Mouse (Mus musculus) embryo, embryonic 9.5 days (tissue): ENCODE data around the gene Zfp423.

ENCODE experiments used
- DNase-seq: peaks from one replicate; pipeline ENCODE4 v3.0.0-alpha.2; 2017; ENCODE audit errors: extremely low spot score

Gene Zfp423

DNA sequence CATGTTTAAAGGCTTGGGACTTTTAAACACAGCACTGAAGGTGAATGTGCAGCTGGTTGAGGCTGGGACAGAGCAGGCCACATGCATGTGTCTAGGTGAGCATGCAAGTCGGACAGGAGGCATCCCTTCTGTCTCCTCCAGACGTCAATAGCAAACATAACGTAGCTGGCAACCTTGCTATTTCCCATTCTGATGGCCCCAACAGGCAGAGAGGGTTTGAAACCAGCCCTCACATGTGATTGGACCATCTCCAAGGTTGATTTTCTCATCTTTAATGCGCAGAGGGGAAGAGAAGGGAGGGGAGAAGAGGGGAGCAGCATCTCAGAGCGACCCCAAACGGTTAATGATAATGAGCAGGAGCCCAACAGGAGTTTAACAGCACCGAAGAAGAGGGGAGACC is 123.5 kb downstream of the Zfp423 start:
- no peak for DNase-seq

DNA sequence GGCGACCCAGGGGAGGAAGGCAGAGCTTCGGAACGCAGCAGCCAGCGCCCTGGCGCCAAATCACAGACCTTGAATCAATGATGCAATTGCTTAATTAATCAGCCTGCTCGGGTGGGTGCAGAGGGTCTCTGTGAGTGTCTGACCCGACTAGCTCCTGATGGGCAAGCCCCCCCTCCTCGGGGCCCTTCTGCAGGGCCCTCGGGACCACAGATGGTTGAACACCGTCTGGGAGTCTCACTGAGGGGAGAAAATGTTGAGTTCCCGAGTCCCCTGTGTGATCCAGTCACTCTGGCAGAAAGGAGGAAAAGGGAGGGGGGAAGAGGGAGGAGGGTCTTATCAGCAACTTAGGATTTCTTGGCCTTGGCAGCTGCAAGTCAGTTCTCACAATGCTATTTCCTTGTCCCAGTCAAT is 124.0 kb downstream of the Zfp423 start:
- peak; percentile 61 for DNase-seq

DNA sequence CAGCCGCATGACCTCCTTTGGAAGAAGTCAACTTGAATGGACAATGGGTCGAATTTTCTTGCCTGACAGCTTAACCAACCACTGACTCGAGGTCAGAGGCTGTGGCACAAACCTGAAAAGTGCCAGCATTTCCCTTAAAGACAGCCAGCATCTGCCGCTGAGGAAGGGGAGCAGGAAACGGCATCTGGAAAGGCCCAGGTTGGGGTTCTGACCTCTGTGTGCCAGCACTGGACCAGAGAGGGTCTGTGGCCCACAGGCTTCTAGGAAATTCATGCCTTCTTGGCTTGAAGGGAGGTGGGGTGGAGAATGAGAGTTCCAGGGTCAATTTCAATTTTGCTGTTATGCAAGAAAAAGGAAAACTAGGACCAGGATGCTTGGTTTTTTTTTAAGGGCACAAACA is 124.7 kb downstream of the Zfp423 start:
- peak; percentile 39 for DNase-seq

DNA sequence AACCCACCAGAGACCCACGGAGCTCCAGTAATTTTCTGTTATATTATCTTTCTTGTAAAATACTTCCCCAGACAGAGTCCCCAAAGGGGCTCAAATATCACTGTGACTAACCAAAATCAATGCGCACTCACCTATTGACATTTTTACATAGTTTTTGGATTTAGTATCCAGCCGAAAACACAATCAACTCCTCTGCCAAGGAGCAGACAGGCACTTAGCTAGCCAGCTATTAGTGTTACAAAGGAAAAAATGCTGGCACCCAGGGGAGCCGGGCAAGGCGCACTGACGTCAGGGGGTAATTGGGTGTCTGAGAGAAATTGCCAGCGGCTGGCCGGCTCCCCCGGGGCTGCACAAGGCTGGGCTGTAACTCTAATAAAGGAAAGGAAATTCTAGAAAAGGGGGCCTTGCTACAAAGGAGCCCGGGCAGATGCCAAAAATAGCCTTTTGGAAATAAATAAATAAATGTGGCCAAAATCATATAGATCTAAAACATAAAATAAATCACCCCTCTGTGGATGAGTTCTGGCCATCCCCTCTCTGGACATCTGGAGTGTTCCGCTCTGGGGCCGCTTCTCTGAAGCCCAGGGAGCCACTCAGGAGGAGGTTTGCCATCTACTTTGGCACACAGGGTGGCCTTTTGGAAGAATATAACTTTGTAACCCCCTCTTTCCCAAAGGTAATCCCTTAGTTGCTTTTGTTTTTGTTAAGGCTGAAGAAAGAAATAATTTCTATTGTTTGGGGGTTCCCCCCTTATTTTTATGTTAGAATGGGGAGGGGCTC is 125.4 kb downstream of the Zfp423 start:
- DNase-seq, result no peak

DNA sequence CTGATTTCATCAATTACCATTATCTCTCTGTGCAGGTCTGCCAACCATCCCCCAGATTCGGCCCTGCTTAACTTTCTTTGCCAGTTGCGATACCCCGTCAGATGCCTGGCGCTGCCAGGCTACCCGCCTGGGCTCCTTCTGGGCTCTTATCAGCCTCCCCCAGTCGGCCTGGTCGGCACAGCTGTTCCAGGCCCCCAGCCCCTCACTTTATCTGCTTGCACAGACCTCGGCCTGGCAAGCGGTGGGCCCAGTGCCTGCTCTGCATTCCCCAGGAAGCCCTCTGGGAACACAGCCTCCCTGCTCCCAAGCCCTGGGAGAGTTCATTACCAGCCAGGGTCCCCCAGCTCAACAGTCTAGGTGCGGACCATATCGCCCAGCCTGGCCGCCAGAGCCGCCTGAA is 126.1 kb downstream of the Zfp423 start:
- peak; percentile 38 for DNase-seq

DNA sequence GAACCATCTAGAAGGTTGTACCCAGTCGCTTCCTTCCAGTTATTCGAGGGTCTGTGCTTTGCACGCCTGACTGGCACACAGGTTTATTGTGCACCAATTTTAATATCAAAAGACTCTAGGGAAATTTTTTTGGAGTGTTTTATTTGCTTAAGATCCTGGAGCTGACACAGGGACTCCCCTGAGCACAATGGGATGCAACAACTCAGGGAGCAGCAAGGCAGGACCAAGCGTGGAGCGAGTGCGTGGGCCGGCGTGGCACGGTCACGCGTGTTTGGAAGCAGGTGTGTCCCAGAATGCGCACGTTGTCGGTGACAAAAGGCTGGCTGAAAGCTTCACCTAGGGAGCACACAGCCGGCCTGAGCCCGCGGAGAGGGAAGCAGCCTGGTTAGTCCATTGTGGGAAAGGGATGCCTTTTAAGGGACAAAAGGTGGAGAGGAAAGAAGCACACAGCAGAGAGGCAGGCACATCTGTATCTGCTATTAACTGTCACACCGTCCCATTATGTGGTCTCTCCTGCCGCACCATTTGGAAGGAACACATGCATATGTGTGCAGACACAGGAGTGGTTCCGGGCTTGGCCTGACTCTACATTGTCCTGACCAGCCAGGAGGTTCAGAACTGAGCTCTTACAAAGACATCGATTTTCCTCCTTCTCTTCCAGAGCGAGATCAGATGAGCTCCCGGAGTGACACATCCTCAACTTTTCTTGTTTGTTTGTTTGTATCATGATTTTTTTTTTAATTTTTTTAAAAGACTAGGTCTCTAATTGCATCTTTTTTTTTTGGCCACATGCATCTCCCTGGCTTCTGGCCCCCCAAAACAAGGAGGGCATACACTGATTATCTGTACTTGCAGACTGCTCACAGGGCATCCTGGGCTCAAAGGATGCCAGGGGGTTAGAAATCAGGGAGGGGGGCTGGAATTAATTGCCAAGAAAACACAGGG is 126.7 kb downstream of the Zfp423 start:
- DNase-seq, result peak; percentile 48

DNA sequence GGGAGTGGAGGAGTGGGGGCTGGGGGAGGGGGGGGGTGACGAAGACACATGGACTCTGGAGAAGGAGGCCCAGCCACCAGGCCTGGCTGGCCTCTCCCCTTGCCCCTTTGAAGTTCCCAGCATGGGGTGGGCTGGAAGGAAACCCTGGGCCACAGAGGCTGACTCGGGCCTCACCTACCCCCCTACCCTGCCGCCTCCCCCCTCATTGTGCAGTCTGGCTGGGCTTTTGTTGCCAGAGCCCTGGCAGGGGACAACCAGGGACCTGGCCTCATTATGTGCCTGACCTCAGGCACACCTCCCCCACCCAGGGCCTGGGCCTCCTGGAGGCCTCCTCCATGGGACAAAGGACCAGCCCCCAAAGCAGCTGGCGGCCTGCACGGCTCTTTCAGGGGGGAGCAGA is 127.8 kb downstream of the Zfp423 start:
- peak; percentile 92 for DNase-seq

DNA sequence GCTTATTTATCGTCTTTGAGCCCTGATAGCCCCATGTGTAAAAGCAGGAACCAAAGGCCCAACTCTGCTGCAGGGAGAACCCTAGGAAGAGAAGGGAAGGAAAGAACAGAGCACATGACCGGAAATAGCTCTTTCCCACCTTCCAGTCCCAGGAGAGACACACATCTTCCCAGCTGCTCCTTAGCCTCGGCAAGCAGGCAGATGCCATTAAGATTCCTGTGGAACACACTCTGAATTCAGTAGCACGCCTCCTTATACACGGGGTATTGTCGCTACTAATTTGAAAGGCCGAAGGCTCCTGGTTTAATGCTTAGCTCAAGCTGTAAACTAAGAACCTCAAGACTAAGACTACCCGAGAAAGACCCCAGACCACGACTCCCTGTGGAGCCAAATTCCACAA is 128.3 kb downstream of the Zfp423 start:
- DNase-seq, result no peak

DNA sequence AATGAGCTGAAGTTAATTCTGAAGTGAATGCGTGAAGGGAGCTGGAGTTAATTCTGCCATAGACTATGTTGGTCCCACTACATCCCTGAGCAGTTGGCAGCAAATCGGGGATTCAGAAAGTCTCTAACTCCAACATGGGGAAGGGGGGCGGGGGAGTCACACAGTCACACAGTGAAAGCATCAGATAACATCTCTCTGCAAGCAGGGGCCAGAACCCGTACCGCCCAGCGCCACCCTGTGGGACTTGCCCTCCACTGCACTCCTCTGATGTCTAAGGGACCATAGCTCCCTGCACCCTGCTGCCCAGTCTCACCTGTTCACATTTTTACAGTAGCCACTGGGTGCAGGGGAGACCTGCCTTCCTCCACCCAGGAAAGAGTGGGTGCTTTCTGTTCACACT is 129.2 kb downstream of the Zfp423 start:
- DNase-seq, result peak; percentile 69

DNA sequence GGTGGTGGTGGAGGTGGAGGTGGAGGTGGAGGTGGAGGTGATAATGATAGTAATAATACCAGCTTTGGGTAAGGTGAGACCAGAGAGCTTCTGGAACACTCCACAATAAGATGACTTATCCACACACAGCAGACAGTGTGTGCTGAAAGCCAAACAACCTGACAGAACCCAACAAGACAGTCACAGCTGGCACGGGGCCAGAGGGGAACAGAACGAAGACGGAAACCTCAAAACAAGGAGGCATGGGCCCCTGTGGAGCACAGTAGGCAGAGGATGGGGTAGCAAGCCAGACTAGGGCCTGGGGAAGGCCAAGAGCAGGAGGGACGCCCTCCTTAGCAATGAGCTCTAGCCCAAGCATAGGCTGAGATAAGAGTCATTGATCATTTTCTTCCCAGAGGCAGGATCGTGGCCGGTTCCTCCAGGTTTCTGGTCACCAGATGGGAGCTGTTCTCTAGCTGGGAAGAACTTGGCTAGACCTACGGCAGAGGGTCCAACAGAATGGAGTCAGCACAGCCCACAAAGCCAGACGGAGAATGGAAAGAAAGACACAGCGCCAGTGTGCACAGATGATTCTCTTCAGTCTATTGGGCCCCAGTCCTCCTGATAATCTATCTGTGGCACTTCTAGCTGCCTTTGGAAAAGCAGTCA is 133.3 kb downstream of the Zfp423 start:
- no peak for DNase-seq

DNA sequence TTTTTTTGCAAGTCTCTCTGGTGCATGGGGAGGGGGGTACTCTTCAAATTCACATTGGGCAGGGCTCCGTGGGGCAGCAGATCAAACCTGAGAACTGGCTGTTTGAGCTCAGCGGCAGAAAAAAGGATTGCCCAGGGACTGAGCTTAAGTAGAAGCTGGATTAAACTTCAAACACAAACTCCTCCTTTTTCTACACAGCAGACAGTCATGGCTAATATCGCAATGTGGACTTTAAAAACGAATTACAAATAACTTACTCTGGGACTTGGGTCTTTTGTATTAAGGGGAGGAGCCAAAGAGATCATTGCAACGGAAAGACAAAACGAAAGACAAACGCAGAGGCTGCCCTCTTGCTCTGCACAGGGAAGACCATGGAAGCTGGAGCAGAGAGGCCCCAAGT is 136.2 kb downstream of the Zfp423 start:
- no peak for DNase-seq

DNA sequence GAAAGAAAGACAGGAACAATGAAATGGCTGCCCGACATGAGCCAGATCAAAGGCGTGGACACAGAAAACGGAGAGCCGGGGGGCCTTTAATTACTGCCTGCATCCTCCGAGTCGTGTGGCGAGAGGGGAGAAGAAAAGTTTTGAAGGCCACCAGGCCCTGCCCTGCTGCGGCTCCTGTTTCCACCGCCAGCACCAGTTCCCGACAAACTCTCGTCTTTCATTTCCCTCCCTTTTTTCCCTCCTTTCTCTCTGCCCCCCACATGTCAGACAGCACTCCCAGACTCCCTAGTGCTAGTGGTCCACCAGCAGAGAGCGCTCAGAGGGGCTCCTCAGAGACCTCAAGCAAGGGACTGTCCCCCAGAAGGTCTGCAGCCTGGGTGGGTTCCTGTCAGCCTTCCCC is 136.7 kb downstream of the Zfp423 start:
- peak; percentile 37 for DNase-seq

DNA sequence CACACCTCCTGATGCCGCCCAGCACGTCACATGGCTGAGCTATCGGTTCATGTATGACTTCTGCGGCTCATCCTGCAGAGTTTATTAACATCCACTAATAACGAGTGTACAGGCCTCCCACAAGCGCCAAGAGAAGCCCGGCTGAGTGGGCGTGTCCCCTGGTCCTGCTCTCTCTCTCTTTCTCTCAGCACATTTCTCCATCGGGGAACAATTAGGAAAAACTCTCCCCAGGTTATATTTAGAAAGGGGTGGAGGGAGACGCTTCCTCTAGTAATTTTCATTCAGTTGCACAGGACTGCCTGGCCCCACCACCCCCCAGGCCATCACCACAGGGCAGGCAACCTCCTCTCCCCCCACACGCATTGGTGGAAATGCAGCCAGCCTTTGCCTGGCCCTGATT is 137.2 kb downstream of the Zfp423 start:
- no peak for DNase-seq

DNA sequence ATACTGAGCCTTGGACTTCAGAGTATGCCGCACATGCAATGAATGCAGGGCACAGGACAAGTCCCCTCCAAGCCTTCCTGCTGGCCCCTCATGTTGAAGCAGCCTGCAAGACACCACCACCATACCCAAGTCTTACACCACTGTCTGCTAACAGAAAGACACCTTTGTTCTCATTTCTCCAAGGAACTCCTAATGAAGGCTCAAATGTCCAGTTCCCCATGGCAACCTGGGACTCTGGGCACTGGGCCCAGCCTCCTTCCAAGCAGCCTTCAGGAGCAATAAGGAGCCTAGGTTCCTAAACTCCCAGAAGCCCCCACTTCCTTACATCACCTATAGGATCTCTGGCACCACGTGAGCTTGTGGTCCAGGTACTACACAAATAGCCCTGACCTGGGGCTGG is 137.7 kb downstream of the Zfp423 start:
- no peak for DNase-seq

DNA sequence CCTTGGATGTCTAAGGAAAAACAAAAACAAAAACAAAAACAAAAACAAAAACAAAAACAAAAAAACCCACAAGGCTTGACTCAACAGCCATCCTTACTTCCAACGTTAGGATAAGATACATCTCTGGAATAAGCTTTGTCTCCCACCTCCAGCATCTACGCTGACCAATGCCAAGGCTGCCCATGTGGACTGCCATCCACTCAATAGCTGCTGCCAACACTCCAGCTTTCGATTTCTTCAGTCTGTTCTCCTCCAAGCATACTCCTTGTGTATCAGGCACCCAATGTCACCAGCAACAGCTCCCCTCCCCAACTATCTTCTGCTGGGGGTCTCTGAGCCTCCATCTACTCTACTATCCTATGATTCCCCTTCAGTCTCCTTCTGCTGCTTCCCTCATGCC is 140.1 kb downstream of the Zfp423 start:
- no peak for DNase-seq

DNA sequence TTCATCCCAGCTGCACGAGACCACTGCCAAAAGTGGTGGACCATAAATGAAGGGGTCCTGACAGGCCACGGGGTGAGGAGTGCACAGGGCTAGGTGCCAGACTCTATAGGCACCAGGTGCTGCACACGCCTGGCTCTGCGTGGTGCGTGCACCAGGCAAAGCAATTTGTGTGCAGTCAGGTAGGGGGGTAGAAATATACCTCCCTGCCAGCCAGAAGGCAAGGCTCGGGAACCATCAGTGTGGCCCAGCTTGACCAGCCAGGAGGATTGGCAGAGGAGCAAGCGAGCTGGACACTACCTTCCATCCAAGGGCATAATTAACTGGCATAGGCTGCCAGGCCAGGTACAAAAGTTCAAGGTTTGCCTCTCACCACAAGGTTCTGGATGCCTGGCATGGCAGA is 140.9 kb downstream of the Zfp423 start:
- DNase-seq, result no peak

DNA sequence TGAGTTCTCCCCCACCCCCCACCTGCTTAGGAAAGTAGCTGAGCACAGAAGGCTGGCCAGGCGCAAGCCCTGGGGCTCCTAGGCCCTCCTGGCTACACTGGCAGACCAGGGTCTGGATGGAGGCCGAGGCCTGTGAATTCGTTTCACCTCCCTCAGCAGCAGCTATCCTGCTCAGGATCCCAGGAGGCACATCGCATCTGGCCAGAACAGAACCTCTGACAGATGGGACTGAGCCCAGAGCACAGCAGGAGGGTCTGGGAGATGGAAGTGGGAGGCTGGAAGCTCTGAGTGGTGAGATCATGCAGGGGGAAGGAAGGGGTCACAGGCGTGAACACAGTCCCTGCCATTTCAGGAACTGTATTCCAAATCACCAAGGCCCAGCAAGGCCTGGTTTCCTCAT is 143.3 kb downstream of the Zfp423 start:
- no peak for DNase-seq

DNA sequence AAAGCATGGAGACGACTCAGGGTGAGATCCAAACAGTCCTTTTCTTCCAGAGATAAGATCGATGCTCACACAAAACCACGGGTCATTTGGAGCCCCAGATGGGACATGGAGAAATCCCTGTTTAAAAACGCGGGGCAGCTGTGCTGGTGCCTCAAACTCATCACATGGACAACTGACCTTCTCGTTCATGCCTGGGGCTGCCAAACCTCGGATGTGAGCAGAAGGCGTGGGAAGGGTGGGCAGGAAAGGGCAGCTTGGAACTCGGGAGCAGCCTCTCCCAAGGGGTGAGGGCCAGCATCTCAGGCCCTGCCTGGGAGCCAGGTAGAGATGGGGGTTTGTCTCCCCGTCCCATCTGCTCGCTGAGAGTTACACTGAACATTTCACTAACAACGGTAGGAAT is 146.7 kb downstream of the Zfp423 start:
- DNase-seq, result no peak

DNA sequence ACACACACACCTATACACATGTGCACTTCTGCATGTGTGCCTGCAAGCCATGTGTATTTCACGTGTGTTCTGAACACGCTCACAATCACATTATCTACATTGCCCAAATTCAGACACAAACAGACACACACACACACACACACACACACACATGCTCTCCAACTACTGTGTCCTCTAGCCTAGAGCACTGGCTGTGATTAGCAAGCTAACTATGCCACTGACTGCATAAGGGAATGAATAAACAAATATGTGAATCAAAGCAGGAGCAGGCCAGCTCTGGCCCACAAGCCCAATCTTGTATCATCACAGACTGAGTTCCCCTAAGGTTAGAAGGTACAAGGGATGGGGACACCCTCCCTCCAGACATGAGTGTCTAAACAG is 147.3 kb downstream of the Zfp423 start:
- no peak for DNase-seq

DNA sequence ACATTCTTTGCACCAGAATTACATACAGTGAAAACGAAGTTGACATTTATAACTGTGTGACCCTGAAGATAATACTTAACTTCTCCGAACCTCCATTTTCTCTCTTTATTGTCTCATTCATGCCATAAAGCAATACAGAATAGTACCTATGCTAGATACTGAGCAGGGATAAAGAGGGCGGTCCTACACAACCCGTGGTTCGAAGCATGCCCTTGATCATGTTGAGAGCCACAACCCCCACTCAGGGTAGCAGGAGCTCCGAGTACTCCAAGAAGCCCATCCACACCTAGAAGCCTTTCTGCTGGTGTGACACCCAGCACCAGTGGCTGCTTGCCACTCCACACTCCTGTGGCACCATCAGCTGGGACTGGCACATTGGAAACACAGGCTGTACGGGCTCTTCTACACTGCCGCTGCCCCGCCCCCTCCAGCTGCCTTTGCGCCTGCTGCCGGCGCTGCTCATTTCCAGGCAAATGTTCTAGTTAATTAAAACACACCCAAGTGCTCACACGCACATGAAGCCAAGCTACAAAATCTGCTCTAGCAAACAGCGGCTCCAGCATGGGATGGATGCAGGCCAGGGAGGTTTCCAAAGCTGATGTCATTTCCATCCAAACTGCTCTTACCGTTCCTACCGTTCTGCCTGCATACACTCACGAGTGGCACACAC is 147.9 kb downstream of the Zfp423 start:
- DNase-seq, result no peak

DNA sequence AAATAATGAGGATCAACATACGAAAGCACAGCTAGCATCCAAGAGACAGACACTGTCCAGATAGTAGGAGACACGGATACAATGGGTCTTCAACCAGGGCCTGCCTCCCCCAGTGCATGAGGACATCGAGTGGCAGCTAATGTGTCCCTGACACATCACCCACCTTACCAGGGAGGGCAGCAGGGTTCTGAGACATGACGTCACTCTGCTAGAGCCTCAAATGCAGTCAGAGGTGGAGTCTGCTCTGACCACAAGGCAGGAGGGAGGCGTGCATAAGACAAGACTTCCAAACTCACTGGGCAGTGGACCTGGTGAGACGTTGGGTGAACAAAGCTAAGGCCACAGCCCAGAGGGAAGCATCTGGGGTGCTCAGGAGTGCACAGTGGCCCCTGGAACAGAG is 148.6 kb downstream of the Zfp423 start:
- no peak for DNase-seq

DNA sequence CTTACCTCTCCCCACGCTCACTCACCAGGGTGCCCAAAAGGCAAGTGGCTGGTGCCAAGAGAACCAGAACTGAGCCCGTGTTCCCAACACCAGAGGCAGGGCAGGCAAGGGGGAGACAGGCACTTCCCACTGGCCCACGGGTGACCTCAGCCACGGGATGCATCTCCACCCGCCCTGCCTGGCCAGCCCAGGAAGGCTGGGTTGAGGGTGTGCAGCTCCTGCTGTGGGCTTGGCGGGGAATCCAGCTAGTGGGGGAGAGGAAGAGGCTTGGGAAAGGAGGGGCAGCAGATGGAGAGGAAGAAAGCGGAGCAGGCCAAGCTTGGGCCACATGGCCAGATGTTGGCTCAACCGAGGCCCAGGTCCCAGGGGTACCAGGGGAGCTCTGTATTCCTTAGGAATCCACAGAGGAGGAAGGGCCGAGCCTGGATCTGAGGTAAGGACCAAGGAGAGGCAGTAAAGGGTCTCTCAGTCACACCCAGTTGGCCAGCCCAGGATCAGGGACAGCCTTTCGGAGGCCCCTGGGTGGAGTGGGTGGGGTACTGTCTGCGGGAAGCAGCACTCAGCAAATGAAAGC is 155.0 kb downstream of the Zfp423 start:
- peak; percentile 18 for DNase-seq
